ENCODE assay signal across 20 mouse cellular contexts in the genomic region with DNA sequence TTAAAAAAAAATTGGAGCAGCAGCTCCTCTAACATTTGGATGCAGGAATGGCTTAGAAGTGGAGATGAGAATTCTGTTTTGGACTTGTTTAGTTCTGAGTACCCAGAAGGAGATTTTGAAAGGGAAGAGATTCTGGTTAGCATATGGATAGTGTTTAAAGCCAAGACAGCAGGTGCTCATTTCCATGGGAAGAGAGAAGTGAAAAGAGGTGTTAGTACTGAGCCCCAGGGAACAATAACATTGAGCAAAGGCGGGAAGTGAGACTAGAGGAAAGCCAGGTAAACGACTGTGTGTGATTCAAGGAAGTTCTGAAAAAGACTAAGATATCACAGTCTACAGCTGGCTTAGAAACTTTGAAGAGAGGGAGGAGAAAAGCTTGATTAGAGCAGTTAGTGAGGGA. TPM values are rescaled to one million over a fixed set of nuclear protein-coding genes. Genes with fewer than 3 reads are reported as not detected.
"Had no signal": no experiment of that assay in that cellular context is flagged by ENCODE, and none has a peak within 500 bp of the region (broad histone marks: within the 10 kb centered on the region; RNA-seq: fewer than 3 reads in every experiment).

No protein-coding gene starts in this region.

- H3K4me1 ChIP-seq: liver, embryonic 15.5 days; midbrain, embryonic 15.5 days; neural tube, embryonic 12.5 days had no signal

- H3K27ac ChIP-seq: liver, embryonic 15.5 days; midbrain, embryonic 15.5 days; neural tube, embryonic 12.5 days; stomach, postnatal 0 days had no signal

- H3K4me3 ChIP-seq: liver, embryonic 15.5 days; megakaryocyte, embryonic 14.5 days; midbrain, embryonic 15.5 days; neural tube, embryonic 12.5 days had no signal

- H3K9ac ChIP-seq: liver, embryonic 15.5 days; midbrain, embryonic 15.5 days; neural tube, embryonic 12.5 days had no signal

- DNase-seq: kidney, postnatal 14 days; left cerebral cortex, postnatal 4 days; lung, adult 2 months; lung, postnatal 36 days; thymus, postnatal 4 days had no signal

- H3K9me3 ChIP-seq: liver, embryonic 15.5 days; megakaryocyte, embryonic 14.5 days; midbrain, embryonic 15.5 days; neural tube, embryonic 12.5 days had no signal

- H3K27me3 ChIP-seq: liver, embryonic 15.5 days; megakaryocyte, embryonic 14.5 days; midbrain, embryonic 15.5 days; neural tube, embryonic 12.5 days had no signal

RNA-seq across cellular contexts. Expression of a gene that starts 52.2 kb away (rescaled TPM):
- total RNA-seq: layer of hippocampus, adult 8-10 months; layer of hippocampus, postnatal 14 days; left cerebral cortex, adult 18-20 months; left cerebral cortex, postnatal 10 days; left cerebral cortex, postnatal 4 days; monocyte, adult 5-6 weeks; neutrophil, adult 5-6 weeks had no signal
- polyA plus RNA-seq: large intestine, adult 2 months; limb, embryonic 14.5 days; liver, embryonic 11.5 days; liver, embryonic 15.5 days; lung, adult 2 months; lung, postnatal 0 days; neural tube, embryonic 12.5 days; stomach, postnatal 0 days had no signal
